Mouse (Mus musculus): ENCODE measurements at regions not wholly inside any gene's neighbourhood (a gene's known extent, or its start where the extent isn't known, plus 50 kb on each side); places are given as distances from the start of the nearest gene placed in this dataset.

GRCm38 (mm10) chr3:143240545-143241383 is 359.0 kb upstream of the Pkn2 start:
- TF ChIP-seq CTCF (IDR thresholded peaks at IDR 0.05; ENCODE audit: low read depth) (no peak), EP300 (IDR thresholded peaks at IDR 0.05; ENCODE audit: low read depth) (no peak)
- Histone ChIP-seq H3K36me3 (replicated peaks; ENCODE audit: control insufficient read depth, insufficient read depth, low read depth) (no peaks in the 10 kb centered on the region), H3K9ac (replicated peaks) (no peak overlapping the region), H3K27me3 (ENCODE audit: control insufficient read depth, insufficient read depth, low read length) (no peaks in the 10 kb centered on the region), H3K4me3 (ENCODE audit: insufficient read depth in 1 of 2, low read depth in 2 of 2, low read length in 2 of 2) (no peak overlapping the region), H3K4me1 (replicated peaks; ENCODE audit: control insufficient read depth in 2 of 2, insufficient read depth in 2 of 2, low read length in 1 of 2) (no peaks in the 10 kb centered on the region), H3K4me2 (ENCODE audit: low read depth) (no peak overlapping the region), H3K9me3 (ENCODE audit: control insufficient read depth, low read length) (no peaks in the 10 kb centered on the region), H3K27ac (no peak overlapping the region)
- WGBS (ENCODE audit: insufficient replicate concordance), result 50% methylated on average over 7 of the region's 7 CpGs
- DNase-seq (ENCODE audit: low read depth in 3 of 3, low spot score in 3 of 3) (no peak), ATAC-seq (ENCODE audit: insufficient read depth) (no peak)

- ATAC-seq (ENCODE audit: insufficient read depth) (no peak), DNase-seq (ENCODE audit: low read depth in 3 of 3, low spot score in 3 of 3) (no peak)
- H3K9ac ChIP-seq (replicated peaks), result no peak overlapping the region
- WGBS (ENCODE audit: insufficient replicate concordance), result 59% methylated on average over 6 of the region's 6 CpGs
- no peaks in the 10 kb centered on the region for H3K36me3 ChIP-seq (replicated peaks; ENCODE audit: control insufficient read depth, insufficient read depth, low read depth)
- H3K4me2 ChIP-seq (ENCODE audit: low read depth), result no peak overlapping the region
- H3K4me1 ChIP-seq (replicated peaks; ENCODE audit: control insufficient read depth in 2 of 2, insufficient read depth in 2 of 2, low read length in 1 of 2), result no peaks in the 10 kb centered on the region
- H3K27me3 ChIP-seq (ENCODE audit: control insufficient read depth, insufficient read depth, low read length), result no peaks in the 10 kb centered on the region
- TF ChIP-seq EP300 (IDR thresholded peaks at IDR 0.05; ENCODE audit: low read depth) (no peak), CTCF (IDR thresholded peaks at IDR 0.05; ENCODE audit: low read depth) (no peak)
- H3K4me3 ChIP-seq (ENCODE audit: insufficient read depth in 1 of 2, low read depth in 2 of 2, low read length in 2 of 2), result no peak overlapping the region
- no peak overlapping the region for H3K27ac ChIP-seq
- no peaks in the 10 kb centered on the region for H3K9me3 ChIP-seq (ENCODE audit: control insufficient read depth, low read length)
These were observed 356.7 kb upstream of the Pkn2 start for GRCm38 (mm10) chr3:143238546-143238945.

- H3K4me1 ChIP-seq (replicated peaks; ENCODE audit: control insufficient read depth in 2 of 2, insufficient read depth in 2 of 2, low read length in 1 of 2), result no peaks in the 10 kb centered on the region
- TF ChIP-seq EP300 (IDR thresholded peaks at IDR 0.05; ENCODE audit: low read depth) (no peak), CTCF (IDR thresholded peaks at IDR 0.05; ENCODE audit: low read depth) (no peak)
- 55% methylated on average over 6 of the region's 6 CpGs for WGBS (ENCODE audit: insufficient replicate concordance)
- H3K9ac ChIP-seq (replicated peaks), result no peak overlapping the region
- no peak for DNase-seq (ENCODE audit: low read depth in 3 of 3, low spot score in 3 of 3)
- no peak overlapping the region for H3K4me2 ChIP-seq (ENCODE audit: low read depth)
- H3K27me3 ChIP-seq (ENCODE audit: control insufficient read depth, insufficient read depth, low read length), result no peaks in the 10 kb centered on the region
- H3K9me3 ChIP-seq (ENCODE audit: control insufficient read depth, low read length), result no peaks in the 10 kb centered on the region
- no peaks in the 10 kb centered on the region for H3K36me3 ChIP-seq (replicated peaks; ENCODE audit: control insufficient read depth, insufficient read depth, low read depth)
- no peak overlapping the region for H3K27ac ChIP-seq
- H3K4me3 ChIP-seq (ENCODE audit: insufficient read depth in 1 of 2, low read depth in 2 of 2, low read length in 2 of 2), result no peak overlapping the region
- ATAC-seq (ENCODE audit: insufficient read depth), result no peak
These were observed 342.4 kb upstream of the Pkn2 start for GRCm38 (mm10) chr3:143223999-143224729.

DNA sequence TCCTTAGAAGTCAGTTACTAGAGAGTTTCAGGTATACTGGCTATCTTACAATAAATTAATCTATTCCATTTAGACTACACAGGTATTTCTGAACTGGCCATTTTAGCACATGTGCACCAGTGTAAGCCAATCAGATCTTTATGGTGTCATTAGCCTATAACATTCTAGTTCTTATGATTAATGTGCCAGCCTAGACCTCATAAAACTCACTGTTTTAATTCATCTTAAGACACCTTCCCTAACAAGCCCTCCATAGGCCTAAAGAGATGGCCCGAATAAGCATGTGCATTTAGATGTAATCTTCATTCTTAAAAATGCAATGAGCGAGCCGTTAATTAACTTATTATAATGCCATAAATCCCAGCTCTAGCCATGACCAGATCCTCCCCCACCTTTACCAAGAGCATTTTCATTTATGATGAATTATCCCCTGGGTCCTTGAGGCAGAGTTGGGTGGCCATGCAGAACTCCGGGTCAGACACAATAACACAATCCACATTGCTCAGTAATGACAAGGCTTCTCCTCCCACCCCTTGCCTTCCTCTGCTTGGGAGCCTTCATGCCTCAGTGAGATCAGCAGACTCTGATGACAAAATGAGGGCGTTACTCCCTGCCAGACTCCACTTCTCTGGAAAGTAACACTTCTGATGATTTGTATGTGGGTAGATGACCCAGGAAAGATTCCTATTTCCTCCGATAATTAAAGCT is 311.6 kb upstream of the Pkn2 start:
- TF ChIP-seq CTCF (IDR thresholded peaks at IDR 0.05; ENCODE audit: low read depth) (no peak), EP300 (IDR thresholded peaks at IDR 0.05; ENCODE audit: low read depth) (no peak)
- H3K4me3 ChIP-seq (ENCODE audit: insufficient read depth in 1 of 2, low read depth in 2 of 2, low read length in 2 of 2), result no peak overlapping the region
- H3K9ac ChIP-seq (replicated peaks), result no peak overlapping the region
- no peaks in the 10 kb centered on the region for H3K36me3 ChIP-seq (replicated peaks; ENCODE audit: control insufficient read depth, insufficient read depth, low read depth)
- ATAC-seq (ENCODE audit: insufficient read depth) (no peak), DNase-seq (ENCODE audit: low read depth in 3 of 3, low spot score in 3 of 3) (no peak)
- no peak overlapping the region for H3K4me2 ChIP-seq (ENCODE audit: low read depth)
- H3K27ac ChIP-seq, result no peak overlapping the region
- 65% methylated on average over 6 of the region's 6 CpGs for WGBS (ENCODE audit: insufficient replicate concordance)
- no peaks in the 10 kb centered on the region for H3K4me1 ChIP-seq (replicated peaks; ENCODE audit: control insufficient read depth in 2 of 2, insufficient read depth in 2 of 2, low read length in 1 of 2)
- H3K27me3 ChIP-seq (ENCODE audit: control insufficient read depth, insufficient read depth, low read length), result no peaks in the 10 kb centered on the region
- no peaks in the 10 kb centered on the region for H3K9me3 ChIP-seq (ENCODE audit: control insufficient read depth, low read length)

DNA sequence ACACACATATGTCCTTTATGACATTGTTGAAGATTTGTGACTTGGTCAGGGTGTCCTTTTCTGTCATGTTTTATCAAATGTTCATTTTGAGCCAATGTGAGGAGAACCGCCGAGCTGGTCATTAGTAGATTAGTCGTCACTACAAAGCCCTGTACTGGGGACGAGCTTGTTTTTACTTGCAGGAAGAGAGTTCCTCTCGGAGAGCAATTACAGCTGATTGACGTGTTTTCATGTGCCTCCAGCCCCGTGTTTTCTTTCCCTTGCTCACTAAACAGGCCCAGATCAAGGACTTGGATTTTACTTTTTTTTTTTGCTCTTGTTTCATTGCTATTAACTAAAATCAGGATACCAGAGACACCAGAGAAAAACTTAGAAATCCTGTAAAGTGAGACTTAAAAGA is 307.1 kb upstream of the Pkn2 start:
- no peaks in the 10 kb centered on the region for H3K36me3 ChIP-seq (replicated peaks; ENCODE audit: control insufficient read depth, insufficient read depth, low read depth)
- no peak overlapping the region for H3K27ac ChIP-seq
- 43% methylated on average over 7 of the region's 7 CpGs for WGBS (ENCODE audit: insufficient replicate concordance)
- H3K9me3 ChIP-seq (ENCODE audit: control insufficient read depth, low read length), result no peaks in the 10 kb centered on the region
- no peaks in the 10 kb centered on the region for H3K4me1 ChIP-seq (replicated peaks; ENCODE audit: control insufficient read depth in 2 of 2, insufficient read depth in 2 of 2, low read length in 1 of 2)
- ATAC-seq (ENCODE audit: insufficient read depth) (no peak), DNase-seq (ENCODE audit: low read depth in 3 of 3, low spot score in 3 of 3) (no peak)
- no peak for TF ChIP-seq EP300 (IDR thresholded peaks at IDR 0.05; ENCODE audit: low read depth)
- TF ChIP-seq CTCF (IDR thresholded peaks at IDR 0.05; ENCODE audit: low read depth), result no peak
- no peak overlapping the region for H3K4me2 ChIP-seq (ENCODE audit: low read depth)
- H3K27me3 ChIP-seq (ENCODE audit: control insufficient read depth, insufficient read depth, low read length), result no peaks in the 10 kb centered on the region
- H3K4me3 ChIP-seq (ENCODE audit: insufficient read depth in 1 of 2, low read depth in 2 of 2, low read length in 2 of 2), result no peak overlapping the region
- no peak overlapping the region for H3K9ac ChIP-seq (replicated peaks)
